Mouse (Mus musculus) left cerebral cortex, postnatal 36 days (tissue): ENCODE data around the gene Socs5. TPM values are rescaled to one million over a fixed set of nuclear protein-coding genes. Genes with fewer than 3 reads are reported as not detected.

Source experiments
- microRNA-seq: library from miRNA; unstranded; fragments of <30 nt; microRNA quantifications from one replicate; pipeline ENCODE4 v1.2.0, GENCODE M21; 2022
- total RNA-seq, 2 experiments: library from RNA; stranded (reverse); gene quantifications; 2 replicates each; pipeline ENCODE4 v1.2.3; 2021

The Socs5 gene
- total RNA-seq, 2 experiments from 2014 or later, result 112 to 120 TPM

Small RNAs within 50 kb of the gene (microRNA-seq; reads per million reads assigned to microRNA genes)
- gene Gm22346, result not detected

Other genes starting within 250 kb of the Socs5 start
- not detected for gene Tmem247, start 190.3 kb upstream of the Socs5 start, total RNA-seq
- gene Atp6v1e2, start 159.8 kb upstream of the Socs5 start, total RNA-seq, result not detected
- 10 to 100 TPM; 36.3 to 45.0 TPM for gene Rhoq, start 144.6 kb upstream of the Socs5 start, total RNA-seq
- gene Pigf, start 82.3 kb upstream of the Socs5 start, total RNA-seq, result 10 to 100 TPM; 15.0 to 18.1 TPM
- 10 to 100 TPM; 61.2 to 66.2 TPM for gene Cript, start 82.1 kb upstream of the Socs5 start, total RNA-seq
- 10 to 100 TPM; 50.3 to 55.8 TPM for gene Mcfd2, start 158.3 kb downstream of the Socs5 start, total RNA-seq
- gene Ttc7, start 175.2 kb downstream of the Socs5 start, total RNA-seq, result 10 to 100 TPM; 13.1 to 14.7 TPM